Mouse (Mus musculus): ENCODE data around the gene Cenpm. TPM values are rescaled to one million over a fixed set of nuclear protein-coding genes. Genes with fewer than 3 reads are reported as not detected.

Cenpm gene
- polyA plus RNA-seq, 2 experiments, result 39.4 to 57.7 TPM

GRCm38 (mm10) chr15:82224602-82225215, 19.8 kb downstream of the Cenpm start:
- Histone ChIP-seq H3K9me3 (ENCODE audit: control insufficient read depth, low read length) (no peaks in the 10 kb centered on the region), H3K36me3 (ENCODE audit: control insufficient read depth, insufficient read depth, low read length) (no peaks in the 10 kb centered on the region), H3K4me3 (replicated peaks; ENCODE audit: low read length) (peak overlapping the region; percentile 31), H3K4me1 (ENCODE audit: control insufficient read depth, insufficient read depth, low read length) (0 out of 2 replicates have a peak, but pooled peaks cover 4% of the 10 kb centered on the region), H3K4me2 (replicated peaks; ENCODE audit: low read depth, low read length, severe bottlenecking) (peak overlapping the region; percentile 59), H3K9ac (ENCODE audit: low read depth, low read length, severe bottlenecking) (0 out of 2 replicates have a peak overlapping the region, but pooled peaks have one; percentile 16), H3K27ac (replicated peaks; ENCODE audit: low read depth, low read length) (no peak overlapping the region), H3K27me3 (ENCODE audit: control insufficient read depth, insufficient read depth, low read length) (peaks cover 22% of the 10 kb centered on the region; the same call in 1 of the 2 replicates)
- TF ChIP-seq POLR2A (IDR thresholded peaks at IDR 0.05; ENCODE audit: borderline replicate concordance, extremely low read depth, insufficient read depth, insufficient read length), result no peak
- no peak for DNase-seq (ENCODE audit: low spot score)
- no peak for ATAC-seq (ENCODE audit: low FRiP score, low read depth)
- WGBS, result 38% methylated on average over 7 of the region's 7 CpGs

- H3K27ac ChIP-seq (replicated peaks; ENCODE audit: low read depth, low read length), result no peak within 1 kb of the TSS
- H3K9ac ChIP-seq (ENCODE audit: low read depth, low read length, severe bottlenecking), result peak within 1 kb of the TSS; percentile 16; the same call in 1 of the 2 replicates
- no peak for TF ChIP-seq POLR2A (IDR thresholded peaks at IDR 0.05; ENCODE audit: borderline replicate concordance, extremely low read depth, insufficient read depth, insufficient read length)
- ATAC-seq (ENCODE audit: low FRiP score, low read depth) (peak; percentile 39; the same call in 1 of the 2 replicates), DNase-seq (ENCODE audit: low spot score) (no peak)
- H3K36me3 ChIP-seq (ENCODE audit: control insufficient read depth, insufficient read depth, low read length), result no peaks in the 10 kb centered on the region
- H3K9me3 ChIP-seq (ENCODE audit: control insufficient read depth, low read length), result no peaks in the 10 kb centered on the region
- H3K4me3 ChIP-seq (replicated peaks; ENCODE audit: low read length), result peak within 1 kb of the TSS; percentile 31
- peak within 1 kb of the TSS; percentile 59 for H3K4me2 ChIP-seq (replicated peaks; ENCODE audit: low read depth, low read length, severe bottlenecking)
- H3K27me3 ChIP-seq (ENCODE audit: control insufficient read depth, insufficient read depth, low read length), result peaks cover 22% of the 10 kb centered on the region; the same call in 1 of the 2 replicates
- H3K4me1 ChIP-seq (ENCODE audit: control insufficient read depth, insufficient read depth, low read length), result 0 out of 2 replicates have a peak, but pooled peaks cover 4% of the 10 kb centered on the region
- 4% methylated on average over 42 of the region's 44 CpGs for WGBS
These were observed 20.6 kb downstream of the Cenpm start, which contains the start of gene Tnfrsf13c for GRCm38 (mm10) chr15:82223657-82224601. TSS of gene Tnfrsf13c (minus strand) at chr15:82224369.

- TF ChIP-seq POLR2A (IDR thresholded peaks at IDR 0.05; ENCODE audit: borderline replicate concordance, extremely low read depth, insufficient read depth, insufficient read length), result no peak
- H3K36me3 ChIP-seq (ENCODE audit: control insufficient read depth, insufficient read depth, low read length), result no peaks in the 10 kb centered on the region
- H3K4me1 ChIP-seq (ENCODE audit: control insufficient read depth, insufficient read depth, low read length), result 0 out of 2 replicates have a peak, but pooled peaks cover 4% of the 10 kb centered on the region
- H3K9me3 ChIP-seq (ENCODE audit: control insufficient read depth, low read length), result no peaks in the 10 kb centered on the region
- 45% methylated on average over 7 of the region's 7 CpGs for WGBS
- DNase-seq (ENCODE audit: low spot score) (no peak), ATAC-seq (ENCODE audit: low FRiP score, low read depth) (no peak)
- H3K27ac ChIP-seq (replicated peaks; ENCODE audit: low read depth, low read length), result no peak overlapping the region
- H3K9ac ChIP-seq (ENCODE audit: low read depth, low read length, severe bottlenecking), result no peak overlapping the region
- peaks cover 22% of the 10 kb centered on the region; the same call in 1 of the 2 replicates for H3K27me3 ChIP-seq (ENCODE audit: control insufficient read depth, insufficient read depth, low read length)
- H3K4me3 ChIP-seq (replicated peaks; ENCODE audit: low read length), result no peak overlapping the region
- no peak overlapping the region for H3K4me2 ChIP-seq (replicated peaks; ENCODE audit: low read depth, low read length, severe bottlenecking)
These were observed 21.3 kb downstream of the Cenpm start for GRCm38 (mm10) chr15:82223251-82223650.

- ATAC-seq (ENCODE audit: low FRiP score, low read depth) (no peak), DNase-seq (ENCODE audit: low spot score) (no peak)
- no peak overlapping the region for H3K27ac ChIP-seq (replicated peaks; ENCODE audit: low read depth, low read length)
- no peak overlapping the region for H3K9ac ChIP-seq (ENCODE audit: low read depth, low read length, severe bottlenecking)
- H3K4me2 ChIP-seq (replicated peaks; ENCODE audit: low read depth, low read length, severe bottlenecking), result no peak overlapping the region
- H3K4me3 ChIP-seq (replicated peaks; ENCODE audit: low read length), result no peak overlapping the region
- H3K36me3 ChIP-seq (ENCODE audit: control insufficient read depth, insufficient read depth, low read length), result no peaks in the 10 kb centered on the region
- peaks cover 9% of the 10 kb centered on the region; the same call in 1 of the 2 replicates for H3K4me1 ChIP-seq (ENCODE audit: control insufficient read depth, insufficient read depth, low read length)
- no peak for TF ChIP-seq POLR2A (IDR thresholded peaks at IDR 0.05; ENCODE audit: borderline replicate concordance, extremely low read depth, insufficient read depth, insufficient read length)
- peaks cover 23% of the 10 kb centered on the region; the same call in 1 of the 2 replicates for H3K27me3 ChIP-seq (ENCODE audit: control insufficient read depth, insufficient read depth, low read length)
- H3K9me3 ChIP-seq (ENCODE audit: control insufficient read depth, low read length), result no peaks in the 10 kb centered on the region
- WGBS, result 67% methylated on average over 14 of the region's 14 CpGs
These were observed 23.3 kb downstream of the Cenpm start for GRCm38 (mm10) chr15:82221104-82221860.

Measured in limb, embryonic 14.5 days (tissue).